Mouse (Mus musculus): ENCODE data around the gene Txk. TPM values are rescaled to one million over a fixed set of nuclear protein-coding genes. Genes with fewer than 3 reads are reported as not detected.

Gene Txk
- polyA plus RNA-seq, 1 experiment from 2014 or later, result not detected

- 0 out of 2 replicates have a peak overlapping the region, but pooled peaks have one; percentile 15 for H3K9ac ChIP-seq
- H3K4me1 ChIP-seq, result peaks cover 8% of the 10 kb centered on the region
- ATAC-seq (ENCODE audit: low FRiP score), result peak; percentile 79
- WGBS, result 5% methylated on average over 18 of the region's 18 CpGs
- no peak overlapping the region for H3K27ac ChIP-seq
- peak overlapping the region; percentile 47 for H3K4me3 ChIP-seq
- H3K4me2 ChIP-seq (replicated peaks), result peak overlapping the region; percentile 95
- no peaks in the 10 kb centered on the region for H3K36me3 ChIP-seq
- H3K27me3 ChIP-seq, result peaks cover 39% of the 10 kb centered on the region
- no peaks in the 10 kb centered on the region for H3K9me3 ChIP-seq (replicated peaks)
Measured at GRCm38 (mm10) chr5:72647958-72648595, 104.5 kb downstream of the Txk start.

GRCm38 (mm10) chr5:72647418-72647907 lies 105.1 kb downstream of the Txk start, which contains the start of gene Nipal1:
Gene Nipal1, plus strand, starts transcription at chr5:72647795.
- Histone ChIP-seq H3K4me3 (peak within 1 kb of the TSS; percentile 47), H3K9me3 (replicated peaks) (no peaks in the 10 kb centered on the region), H3K9ac (0 out of 2 replicates have a peak within 1 kb of the TSS, but pooled peaks have one; percentile 27), H3K36me3 (no peaks in the 10 kb centered on the region), H3K4me1 (peaks cover 8% of the 10 kb centered on the region), H3K4me2 (replicated peaks) (peak within 1 kb of the TSS; percentile 95), H3K27ac (no peak within 1 kb of the TSS), H3K27me3 (peaks cover 39% of the 10 kb centered on the region)
- 0% methylated on average over 25 of the region's 25 CpGs for WGBS
- peak; percentile 95 for ATAC-seq (ENCODE audit: low FRiP score)

GRCm38 (mm10) chr5:72646996-72647395 lies 105.6 kb downstream of the Txk start:
- Histone ChIP-seq H3K27ac (no peak overlapping the region), H3K36me3 (no peaks in the 10 kb centered on the region), H3K4me2 (replicated peaks) (peak overlapping the region; percentile 95), H3K9me3 (replicated peaks) (no peaks in the 10 kb centered on the region), H3K4me1 (peaks cover 8% of the 10 kb centered on the region), H3K27me3 (peaks cover 39% of the 10 kb centered on the region), H3K9ac (0 out of 2 replicates have a peak overlapping the region, but pooled peaks have one; percentile 27), H3K4me3 (peak overlapping the region; percentile 47)
- 31% methylated on average over 10 of the region's 10 CpGs for WGBS
- no peak; the same call in 1 of the 2 replicates for ATAC-seq (ENCODE audit: low FRiP score)

GRCm38 (mm10) chr5:72646131-72646530 lies 106.4 kb downstream of the Txk start:
- H3K9ac ChIP-seq, result no peak overlapping the region
- no peak for ATAC-seq (ENCODE audit: low FRiP score)
- H3K4me2 ChIP-seq (replicated peaks), result no peak overlapping the region
- no peaks in the 10 kb centered on the region for H3K36me3 ChIP-seq
- H3K9me3 ChIP-seq (replicated peaks), result no peaks in the 10 kb centered on the region
- peaks cover 8% of the 10 kb centered on the region for H3K4me1 ChIP-seq
- 40% methylated on average over 10 of the region's 10 CpGs for WGBS
- H3K27me3 ChIP-seq, result peaks cover 39% of the 10 kb centered on the region
- no peak overlapping the region for H3K27ac ChIP-seq
- no peak overlapping the region for H3K4me3 ChIP-seq

Other genes starting within 250 kb of the Txk start
- 11.2 and 16.2 TPM in 2 replicates for gene Corin, start 248.3 kb downstream of the Txk start, polyA plus RNA-seq (2016; fragmentation: Nextera tagmentation; extraction: Ambion mirVana)
- gene Nfxl1, start 193.1 kb downstream of the Txk start, polyA plus RNA-seq (2016; fragmentation: Nextera tagmentation; extraction: Ambion mirVana), result 24.2 and 24.9 TPM in 2 replicates
- gene Zar1, start 171.5 kb downstream of the Txk start, polyA plus RNA-seq (2016; fragmentation: Nextera tagmentation; extraction: Ambion mirVana), result 4.0 and 5.9 TPM in 2 replicates
- 5.5 and 5.9 TPM in 2 replicates for gene Gm5868, start 165.2 kb downstream of the Txk start, polyA plus RNA-seq (2016; fragmentation: Nextera tagmentation; extraction: Ambion mirVana)
- not detected in 2 replicates for gene Cnga1, start 108.5 kb downstream of the Txk start, polyA plus RNA-seq (2016; fragmentation: Nextera tagmentation; extraction: Ambion mirVana)
- 0.62 and 1.5 TPM in 2 replicates for gene Nipal1, start 105.0 kb downstream of the Txk start, polyA plus RNA-seq (2016; fragmentation: Nextera tagmentation; extraction: Ambion mirVana)
- gene Tec, start 115.7 kb upstream of the Txk start, polyA plus RNA-seq (2016; fragmentation: Nextera tagmentation; extraction: Ambion mirVana), result 6.5 and 7.8 TPM in 2 replicates
- gene Slain2, start 161.5 kb upstream of the Txk start, polyA plus RNA-seq (2016; fragmentation: Nextera tagmentation; extraction: Ambion mirVana), result 27.7 and 30.9 TPM in 2 replicates
- gene Gm10135, start 221.9 kb upstream of the Txk start, polyA plus RNA-seq (2016; fragmentation: Nextera tagmentation; extraction: Ambion mirVana), result not detected in 2 replicates

Data from hindbrain, embryonic 12.5 days (tissue).